ENCODE assay signal across 8 mouse cellular contexts in the genomic region with DNA sequence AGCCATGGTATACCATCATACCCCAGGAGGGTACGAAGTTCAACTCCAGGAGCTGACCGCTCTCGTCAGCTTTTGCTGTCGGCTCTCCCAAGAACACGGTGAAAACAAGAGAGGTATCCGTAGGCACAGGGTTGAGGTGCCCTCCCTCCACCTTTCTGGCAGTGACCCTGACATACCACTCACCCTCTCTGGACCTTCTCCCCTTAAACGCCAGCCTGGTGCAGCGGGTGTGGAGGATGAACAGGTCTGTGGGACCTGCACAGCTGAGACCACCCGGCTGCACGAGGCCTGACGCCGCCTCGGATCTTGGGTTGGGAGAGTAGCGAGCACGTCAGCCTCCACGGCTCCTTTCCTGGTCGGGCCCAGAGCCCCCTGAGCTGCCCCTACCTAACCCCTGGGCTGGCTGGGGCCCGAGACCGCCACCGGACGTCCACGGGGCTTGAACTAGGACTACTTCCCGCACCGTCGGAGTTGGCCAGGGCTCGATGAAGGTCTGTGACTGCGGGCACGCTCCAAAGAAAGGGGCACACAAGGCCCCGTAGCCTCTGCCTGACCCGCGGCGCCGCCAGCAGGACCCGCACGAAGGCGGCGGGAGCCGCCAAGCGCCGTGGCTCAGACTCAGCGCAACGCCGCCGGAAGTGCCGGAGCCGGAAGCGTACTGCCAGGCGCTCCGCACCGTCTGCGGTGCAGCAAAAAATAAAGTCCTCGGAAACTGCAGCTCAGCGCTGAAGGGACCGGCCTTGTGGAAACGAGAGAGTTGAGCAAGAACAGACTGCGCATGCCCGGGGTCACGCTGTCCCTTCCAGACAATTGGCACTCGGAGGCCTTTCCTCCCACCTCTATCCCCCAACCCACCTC. TPM values are rescaled to one million over a fixed set of nuclear protein-coding genes. Genes with fewer than 3 reads are reported as not detected.
DNase-seq lines count a peak whose midpoint lies in the region; ATAC-seq and TF ChIP-seq lines count a peak whose summit lies in the region.

TSS of gene Dus1l (minus strand) at position 648 of the 858 bp plus-strand sequence.

- WGBS in hindbrain, embryonic 14.5 days, result 3% methylated on average over 59 of the region's 59 CpGs

- no peaks in the 10 kb centered on the region for H3K27me3 ChIP-seq in Patski
- no peaks in the 10 kb centered on the region for H3K27me3 ChIP-seq in hindbrain, embryonic 14.5 days (ENCODE audit: control insufficient read depth, insufficient read depth, low read length)

- no peak for TF ChIP-seq CTCF in Patski (IDR thresholded peaks at IDR 0.05)

- DNase-seq in Patski (ENCODE audit: low read depth, low spot score), result peak; percentile 76
- peak; percentile 99 for DNase-seq in cerebellum, postnatal 14 days
- DNase-seq in frontal cortex, postnatal 25 days (ENCODE audit: low spot score in 2 of 2), result peak; percentile 98 to 99
- peak; percentile 99 for DNase-seq in hindbrain, embryonic 14.5 days (ENCODE audit: low spot score)
- DNase-seq in layer of hippocampus, postnatal 36 days, result peak; percentile 97 to 98
- peak; percentile 97 for DNase-seq in lung, postnatal 36 days
- DNase-seq in retina, postnatal 1 day, result peak; percentile 98
- peak; percentile 91 to 97 for DNase-seq in urinary bladder, adult 18-20 months (ENCODE audit: low spot score in 2 of 2)

- H3K4me1 ChIP-seq in hindbrain, embryonic 14.5 days (replicated peaks; ENCODE audit: control insufficient read depth, insufficient read depth, low read length), result peaks cover 13% of the 10 kb centered on the region

- peak within 1 kb of the TSS; percentile 82 for H3K27ac ChIP-seq in hindbrain, embryonic 14.5 days

- POLR2A ChIA-PET in Patski (lab: Charles Lee), result interaction anchor here (0.5 to 2.9 kb wide), 3 partner anchors 10 to 180 kb away, joined by 3 to 10 read pairs (median 3); no protein-coding TSS in a partner anchor

- no peaks in the 10 kb centered on the region for H3K9me3 ChIP-seq in hindbrain, embryonic 14.5 days (ENCODE audit: control insufficient read depth, low read length)

- ATAC-seq in Patski, result peak; percentile 6
- peak; percentile 89 for ATAC-seq in hindbrain, embryonic 14.5 days (ENCODE audit: low FRiP score)

- peaks cover 32% of the 10 kb centered on the region for H3K36me3 ChIP-seq in hindbrain, embryonic 14.5 days (replicated peaks; ENCODE audit: control insufficient read depth, insufficient read depth)

- peak within 1 kb of the TSS; percentile 80 for H3K4me3 ChIP-seq in hindbrain, embryonic 14.5 days (replicated peaks; ENCODE audit: low read length)

- peak within 1 kb of the TSS; percentile 91 for H3K9ac ChIP-seq in hindbrain, embryonic 14.5 days

- peak within 1 kb of the TSS; percentile 99 for H3K4me2 ChIP-seq in hindbrain, embryonic 14.5 days (replicated peaks)

- in situ Hi-C loops in Patski (cut with MboI; ENCODE audit: low pct_unique_long_range_greater_than_20kb), result no loop called here

- CTCF ChIA-PET in Patski (lab: Charles Lee), result interaction anchor here (1.2 to 2.4 kb wide), 2 partner anchors 9 to 19 kb away, joined by 3 to 6 read pairs; no protein-coding TSS in a partner anchor

RNA-seq across cellular contexts. Expression of gene Dus1l, which starts in this region (rescaled TPM):
- 46.0 TPM for polyA plus RNA-seq in Patski (2021)
- 43.8 and 43.9 TPM in 2 replicates for polyA plus RNA-seq in hindbrain, embryonic 14.5 days (2014; fragmentation: Nextera tagmentation; extraction: Ambion mirVana)
- 10 to 100 TPM; 44.7 to 52.9 TPM for total RNA-seq in layer of hippocampus, postnatal 36 days (2021)

Comparison
In these comparisons a context has a peak if more than half of its experiments do, and no peak if none do; other contexts are left out.
1. Peak in every context shown above with its lines: DNase-seq, ATAC-seq, H3K4me3 ChIP-seq and H3K27ac ChIP-seq.